8 mouse cellular contexts compared by ENCODE assay signal in genomic region chr12:70937150-70937549, GRCm38 (mm10). TPM values are rescaled to one million over a fixed set of nuclear protein-coding genes. Genes with fewer than 3 reads are reported as not detected.
DNase-seq lines count a peak whose midpoint lies in the region; ATAC-seq and TF ChIP-seq lines count a peak whose summit lies in the region.

No protein-coding gene starts in this region.

- no peak for TF ChIP-seq POLR2A in kidney, adult 2 months (IDR thresholded peaks at IDR 0.05; ENCODE audit: low read depth, low read length)

- peak; percentile 24; the same call in 1 of the 2 replicates for ATAC-seq in G1E (ENCODE audit: extremely low read depth, insufficient number of reproducible peaks, low FRiP score, poor library complexity, severe bottlenecking)
- peak; percentile 53 for ATAC-seq in forebrain, embryonic 11.5 days (replicated peaks; ENCODE audit: low FRiP score)
- peak; percentile 52 for ATAC-seq in intestine, embryonic 16.5 days
- peak; percentile 27 for ATAC-seq in megakaryocyte-erythroid progenitor cell, adult 5-6 weeks (replicated peaks; ENCODE audit: low FRiP score, low TSS enrichment, poor library complexity, severe bottlenecking)

- DNase-seq in kidney, adult 2 months = no peak
- DNase-seq in kidney, adult 18-20 months = no peak
- peak; percentile 8 for DNase-seq in G1E (ENCODE audit: low spot score)
- DNase-seq in forebrain, embryonic 11.5 days (ENCODE audit: low spot score) = peak; percentile 65
- DNase-seq in testis, postnatal 14 days (ENCODE audit: low spot score) = peak; percentile 33
- no peak for DNase-seq in adrenal gland, adult 8-10 months

- H3K9me3 ChIP-seq in G1E (replicated peaks) = peaks cover 13% of the 10 kb centered on the region
- no peaks in the 10 kb centered on the region for H3K9me3 ChIP-seq in forebrain, embryonic 11.5 days (ENCODE audit: control insufficient read depth, low read length)
- H3K9me3 ChIP-seq in intestine, embryonic 16.5 days (ENCODE audit: control insufficient read depth, low read length) = no peaks in the 10 kb centered on the region

- H3K4me1 ChIP-seq in kidney, adult 2 months (ENCODE audit: control insufficient read depth, insufficient read depth, low read length) = no peaks in the 10 kb centered on the region; the same call in 1 of the 2 replicates
- H3K4me1 ChIP-seq in G1E (ENCODE audit: insufficient read depth, low read depth, low read length) = peaks cover 12% of the 10 kb centered on the region
- H3K4me1 ChIP-seq in forebrain, embryonic 11.5 days (replicated peaks; ENCODE audit: control insufficient read depth, insufficient read depth, low read length) = no peaks in the 10 kb centered on the region
- H3K4me1 ChIP-seq in intestine, embryonic 16.5 days (ENCODE audit: control insufficient read depth, insufficient read depth, low read length) = no peaks in the 10 kb centered on the region

- peak overlapping the region; percentile 59 for H3K4me3 ChIP-seq in kidney, adult 2 months (ENCODE audit: insufficient read depth, low read depth, low read length)
- H3K4me3 ChIP-seq in G1E (ENCODE audit: low read depth, low read length) = peak overlapping the region; percentile 86
- H3K4me3 ChIP-seq in forebrain, embryonic 11.5 days (ENCODE audit: low read depth, low read length) = peak overlapping the region; percentile 83
- peak overlapping the region; percentile 87 for H3K4me3 ChIP-seq in intestine, embryonic 16.5 days (ENCODE audit: low read length)

- no peak for TF ChIP-seq CTCF in kidney, adult 2 months (conservative IDR thresholded peaks at IDR 0.05; ENCODE audit: insufficient read depth, insufficient read length, low read depth, low read length)
- TF ChIP-seq CTCF in G1E (IDR thresholded peaks at IDR 0.05; ENCODE audit: low read depth, low read length) = no peak

- H3K27me3 ChIP-seq in kidney, adult 2 months (replicated peaks; ENCODE audit: control insufficient read depth, insufficient read depth, low read length) = no peaks in the 10 kb centered on the region
- H3K27me3 ChIP-seq in G1E (ENCODE audit: insufficient read depth, low read length) = peaks cover 2% of the 10 kb centered on the region
- no peaks in the 10 kb centered on the region for H3K27me3 ChIP-seq in forebrain, embryonic 11.5 days (ENCODE audit: control insufficient read depth, insufficient read depth, low read length)
- no peaks in the 10 kb centered on the region for H3K27me3 ChIP-seq in intestine, embryonic 16.5 days (replicated peaks; ENCODE audit: control insufficient read depth, insufficient read depth, low read length)

- peaks cover 2% of the 10 kb centered on the region; the same call in 1 of the 2 replicates for H3K36me3 ChIP-seq in kidney, adult 2 months (ENCODE audit: control insufficient read depth, insufficient read depth, low read length)
- H3K36me3 ChIP-seq in G1E (replicated peaks) = peaks cover 21% of the 10 kb centered on the region
- no peaks in the 10 kb centered on the region; the same call in 1 of the 2 replicates for H3K36me3 ChIP-seq in forebrain, embryonic 11.5 days (ENCODE audit: control insufficient read depth, insufficient read depth, low read length)
- H3K36me3 ChIP-seq in intestine, embryonic 16.5 days (ENCODE audit: control insufficient read depth, insufficient read depth, low read length) = no peaks in the 10 kb centered on the region

- H3K27ac ChIP-seq in kidney, adult 2 months (ENCODE audit: insufficient read depth, low read depth, low read length) = peak overlapping the region; percentile 97
- peak overlapping the region; percentile 81 for H3K27ac ChIP-seq in forebrain, embryonic 11.5 days (ENCODE audit: low read depth, low read length)
- H3K27ac ChIP-seq in intestine, embryonic 16.5 days (ENCODE audit: low read length) = peak overlapping the region; percentile 88

- H3K9ac ChIP-seq in forebrain, embryonic 11.5 days (ENCODE audit: low read length) = peak overlapping the region; percentile 86
- peak overlapping the region; percentile 93 for H3K9ac ChIP-seq in intestine, embryonic 16.5 days (ENCODE audit: low read depth, low read length)

- WGBS in kidney, adult 2 months = 16% methylated on average over 12 of the region's 12 CpGs
- 22% methylated on average over 10 of the region's 12 CpGs for WGBS in forebrain, embryonic 11.5 days
- WGBS in intestine, embryonic 16.5 days = 26% methylated on average over 9 of the region's 12 CpGs

- H3K4me2 ChIP-seq in forebrain, embryonic 11.5 days (ENCODE audit: low read depth, low read length, severe bottlenecking) = peak overlapping the region; percentile 59
- peak overlapping the region; percentile 52 for H3K4me2 ChIP-seq in intestine, embryonic 16.5 days (ENCODE audit: low read depth, low read length)

RNA-seq across cellular contexts. Expression of gene Actr10, which starts 0.5 kb away (rescaled TPM):
- 31.9 and 44.6 TPM in 2 replicates for polyA plus RNA-seq in kidney, adult 2 months (2012; rRNA removed)
- total RNA-seq in G1E (2014; fragmentation: Nextera tagmentation) (113 and 139 TPM in 2 replicates), G1E (2017) (126 and 142 TPM in 2 replicates)
- 3.5 and 5.3 TPM in 2 replicates for polyA plus RNA-seq in G1E (2012)
- 251 and 261 TPM in 2 replicates for polyA plus RNA-seq in forebrain, embryonic 11.5 days (2014; fragmentation: Nextera tagmentation; extraction: Ambion mirVana)
- 205 and 213 TPM in 2 replicates for polyA plus RNA-seq in intestine, embryonic 16.5 days (2015; fragmentation: Nextera tagmentation; extraction: Ambion mirVana)
- total RNA-seq in megakaryocyte-erythroid progenitor cell, adult 5-6 weeks (2014; fragmentation: Nextera tagmentation) = 52.7 and 85.1 TPM in 2 replicates
- 54.8 and 65.0 TPM in 2 replicates for total RNA-seq in megakaryocyte-erythroid progenitor cell, adult 5-6 weeks (2017)
- 100 to 1,000 TPM; 177 to 222 (median 203) TPM for total RNA-seq in adrenal gland, adult 8-10 months (2022)

RNA-seq across cellular contexts. Expression of gene Psma3, which starts 37.3 kb away (rescaled TPM):
- 21.1 and 44.9 TPM in 2 replicates for polyA plus RNA-seq in kidney, adult 2 months (2012; rRNA removed)
- total RNA-seq in G1E (2014; fragmentation: Nextera tagmentation) = 183 and 246 TPM in 2 replicates
- 341 and 392 TPM in 2 replicates for total RNA-seq in G1E (2017)
- 16.7 and 25.5 TPM in 2 replicates for polyA plus RNA-seq in G1E (2012)
- 502 and 601 TPM in 2 replicates for polyA plus RNA-seq in forebrain, embryonic 11.5 days (2014; fragmentation: Nextera tagmentation; extraction: Ambion mirVana)
- polyA plus RNA-seq in intestine, embryonic 16.5 days (2015; fragmentation: Nextera tagmentation; extraction: Ambion mirVana) = 516 and 562 TPM in 2 replicates
- total RNA-seq in megakaryocyte-erythroid progenitor cell, adult 5-6 weeks (2014; fragmentation: Nextera tagmentation) = 335 and 399 TPM in 2 replicates
- total RNA-seq in megakaryocyte-erythroid progenitor cell, adult 5-6 weeks (2017) = 428 and 450 TPM in 2 replicates
- total RNA-seq in adrenal gland, adult 8-10 months (2022) = 100 to 1,000 TPM; 310 to 386 (median 323) TPM

Comparison
In these comparisons a context has a peak if more than half of its experiments do, and no peak if none do; other contexts are left out.
1. DNase-seq: peak in G1E (single experiment), forebrain, embryonic 11.5 days (single experiment) and testis, postnatal 14 days (single experiment); none in kidney, adult 2 months (single experiment), kidney, adult 18-20 months (single experiment) and adrenal gland, adult 8-10 months (single experiment).
2. RNA of gene Psma3, which starts 37.3 kb away (polyA plus RNA-seq): 502 to 601 TPM in forebrain, embryonic 11.5 days and 516 to 562 TPM in intestine, embryonic 16.5 days; 21.1 to 44.9 TPM in kidney, adult 2 months and 16.7 to 25.5 TPM in G1E; every median in the first group is over 10 times any median in the second.
3. Peak in every context shown above with its lines, with median percentiles within 50 percentile points of each other: H3K27ac ChIP-seq, H3K4me3 ChIP-seq and ATAC-seq.